Mouse (Mus musculus): ENCODE results near the gene Phxr2. TPM values are rescaled to one million over a fixed set of nuclear protein-coding genes. Genes with fewer than 3 reads are reported as not detected.

The Phxr2 gene
- total RNA-seq, 2 experiments from 2014 or later: not detected

DNA sequence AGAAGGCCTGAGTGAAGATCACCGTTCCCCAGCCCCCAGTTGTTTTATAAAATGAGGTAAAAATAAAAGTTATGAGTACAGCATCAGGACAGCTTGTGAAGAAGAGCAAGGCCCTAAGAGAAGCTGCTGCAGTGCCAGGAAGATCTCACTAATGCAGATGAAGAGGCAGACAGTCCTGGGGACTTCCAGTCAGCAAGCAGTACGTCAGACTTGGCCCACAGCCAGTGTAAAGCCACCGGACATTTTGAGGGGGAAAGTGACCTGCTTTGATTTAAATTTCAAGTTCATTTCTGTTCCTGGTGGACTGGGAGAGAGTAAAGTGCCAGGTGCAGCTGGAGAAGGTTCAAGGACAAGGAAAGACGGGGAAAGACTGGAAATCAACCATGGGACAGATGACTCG lies 10.2 kb upstream of the Phxr2 start:
- no peak for DNase-seq (ENCODE audit: low spot score in 2 of 2)
- intact Hi-C loops (cut with DNase I): no loop called here

DNA sequence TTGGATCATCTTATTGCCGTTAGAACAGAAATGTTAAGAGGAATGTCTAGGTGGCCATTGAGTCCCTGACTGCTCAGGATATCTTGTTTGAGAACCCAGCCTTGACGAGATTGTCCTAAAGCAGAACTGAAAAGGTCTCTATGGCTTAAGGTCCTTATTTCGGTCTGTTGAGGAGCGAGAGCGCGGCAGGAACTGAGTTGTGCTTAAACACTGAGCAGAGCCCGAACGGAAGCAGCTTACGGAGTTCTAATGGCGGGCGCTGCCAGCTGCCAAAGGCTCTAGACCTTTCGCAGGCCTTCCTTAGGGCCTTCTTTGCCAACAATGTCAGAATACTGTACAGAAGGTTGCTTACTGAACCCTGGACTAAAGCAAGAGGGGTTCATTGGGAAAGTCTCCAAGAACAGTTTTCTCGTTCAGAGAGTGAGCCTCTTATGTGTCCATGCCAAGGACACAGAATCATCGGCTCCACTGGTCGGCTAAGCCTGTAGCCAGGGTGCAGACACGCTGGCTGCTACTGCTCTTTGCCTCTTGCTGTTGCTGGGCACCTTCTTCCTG lies 7.3 kb upstream of the Phxr2 start:
- no peak for DNase-seq (ENCODE audit: low spot score in 2 of 2)
- intact Hi-C loops (cut with DNase I): no loop called here

DNA sequence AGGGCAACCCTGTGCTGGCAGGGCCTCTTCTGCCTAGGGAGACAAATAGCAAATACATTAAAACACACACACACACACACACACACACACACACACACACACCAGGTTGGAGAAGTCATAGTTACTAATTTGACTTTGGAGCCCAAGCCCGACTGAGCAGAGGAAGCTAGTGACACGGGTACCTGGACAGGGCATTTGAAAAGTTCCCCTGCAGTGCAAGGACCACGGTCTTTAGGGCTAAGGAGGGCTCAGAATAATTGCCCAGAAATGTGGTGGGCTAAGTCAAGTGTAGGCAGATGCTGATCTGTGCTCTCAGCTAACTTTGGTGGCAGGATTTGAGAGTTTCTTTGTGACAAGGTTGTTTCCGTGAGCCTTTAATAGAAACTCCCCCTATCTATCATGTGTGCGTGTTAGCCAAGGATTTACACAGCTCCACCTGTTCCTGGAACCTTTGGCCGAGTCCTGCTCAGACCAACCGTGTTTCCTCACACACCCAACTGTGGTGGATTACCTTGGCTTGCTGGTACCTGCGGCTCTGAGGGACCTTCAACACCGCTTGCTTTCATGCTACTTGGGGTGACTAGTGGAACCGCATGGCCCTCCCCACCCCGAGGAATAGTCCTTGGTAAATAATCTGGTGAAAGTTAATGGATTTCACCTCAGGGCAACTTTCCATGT lies 6.6 kb upstream of the Phxr2 start:
- DNase-seq (ENCODE audit: low spot score in 2 of 2): no peak
- intact Hi-C loops (cut with DNase I): no loop called here

DNA sequence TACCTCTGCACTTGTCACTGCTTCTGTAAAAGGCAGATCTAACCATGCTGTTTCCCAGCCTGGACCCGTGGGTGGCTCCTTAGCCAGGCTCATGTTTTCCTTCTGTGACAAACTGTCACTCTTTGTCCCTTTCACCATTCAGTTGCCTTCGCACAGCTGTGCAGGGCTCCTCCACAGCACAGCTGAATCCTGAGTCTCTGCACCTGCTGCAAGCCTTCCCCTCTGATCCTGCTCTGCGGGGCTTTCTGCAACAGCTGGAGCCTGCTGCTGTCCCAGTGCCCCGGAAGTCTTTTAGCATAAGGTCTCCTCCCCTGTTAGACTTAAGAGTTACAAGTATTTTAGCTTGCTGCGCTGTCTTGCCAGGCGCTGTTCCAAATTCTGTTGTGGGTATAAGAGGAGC lies 6.1 kb upstream of the Phxr2 start:
- intact Hi-C loops (cut with DNase I): no loop called here
- peak in 1 of 2 experiments; percentile 33 for DNase-seq (ENCODE audit: low spot score in 2 of 2)

DNA sequence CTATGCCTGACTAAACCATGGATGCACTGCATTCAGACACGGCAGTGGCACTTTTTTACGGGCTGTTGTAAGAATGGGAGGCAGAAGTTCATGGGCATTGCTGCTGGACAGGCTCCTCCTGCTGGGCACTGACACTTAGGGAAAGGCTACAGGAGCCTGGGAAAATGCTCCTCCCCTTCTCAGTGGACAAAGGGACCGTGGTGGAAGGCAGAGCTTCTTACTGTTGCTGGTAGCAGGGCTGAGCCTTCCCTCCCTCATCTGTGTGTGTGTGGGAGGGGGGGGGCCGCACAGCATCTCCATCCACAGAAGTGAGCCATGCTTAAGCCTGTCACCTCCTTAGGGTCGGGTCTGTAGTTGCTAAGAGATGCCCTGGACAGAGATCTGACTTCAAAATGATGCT lies 5.2 kb upstream of the Phxr2 start:
- intact Hi-C loops (cut with DNase I): no loop called here
- no peak for DNase-seq (ENCODE audit: low spot score in 2 of 2)

DNA sequence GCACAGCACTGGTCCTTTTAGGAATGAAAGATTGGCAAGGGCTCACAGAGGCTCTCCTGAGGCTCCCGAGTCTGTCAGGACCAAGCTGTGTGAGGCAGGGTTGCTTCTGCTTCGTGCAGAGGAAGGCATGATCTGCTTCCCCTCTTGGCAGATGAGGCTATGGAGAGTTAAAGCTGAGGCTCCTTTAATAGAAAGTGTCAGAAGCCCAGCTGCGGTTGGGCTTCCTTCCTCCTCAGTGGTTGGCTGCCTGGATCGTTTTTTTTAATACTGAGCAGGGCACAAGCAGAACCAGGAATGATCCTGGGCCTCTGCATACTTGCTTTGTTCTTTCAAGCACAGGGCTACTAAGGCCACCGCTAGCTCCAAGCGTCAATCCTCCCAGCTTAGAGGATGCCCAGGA lies 4.5 kb upstream of the Phxr2 start:
- intact Hi-C loops (cut with DNase I): no loop called here
- DNase-seq (ENCODE audit: low spot score in 2 of 2): peak; percentile 31 to 52

DNA sequence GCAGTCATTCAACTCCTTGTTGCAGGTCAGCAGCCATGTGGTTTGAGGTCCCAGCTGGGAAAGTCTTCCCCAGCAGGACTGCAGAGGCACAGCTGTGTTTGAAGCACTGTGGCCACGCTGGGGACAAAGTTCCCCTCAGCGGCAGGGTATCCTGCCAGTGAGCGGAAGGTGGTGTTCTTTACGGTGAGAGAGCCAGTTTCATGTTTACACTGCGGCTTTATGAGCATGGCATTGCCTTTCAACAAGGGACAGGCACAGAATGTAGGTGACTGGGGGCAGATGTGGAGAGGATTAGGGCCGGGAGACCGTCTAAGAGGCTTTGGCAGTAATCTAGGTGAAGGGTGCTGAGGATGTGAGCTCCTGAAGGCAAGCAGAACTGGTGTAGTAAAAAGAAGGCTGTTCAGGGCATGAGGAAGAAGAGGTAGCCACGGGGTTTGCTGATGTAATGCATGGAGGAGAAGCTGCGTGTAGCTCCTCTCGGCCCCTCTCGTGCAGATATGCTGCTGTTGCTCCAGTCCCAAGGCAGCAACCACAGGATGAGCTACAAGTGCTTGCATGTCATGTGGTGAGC lies 1.7 kb upstream of the Phxr2 start:
- no peak for DNase-seq (ENCODE audit: low spot score in 2 of 2)
- intact Hi-C loops (cut with DNase I): no loop called here

DNA sequence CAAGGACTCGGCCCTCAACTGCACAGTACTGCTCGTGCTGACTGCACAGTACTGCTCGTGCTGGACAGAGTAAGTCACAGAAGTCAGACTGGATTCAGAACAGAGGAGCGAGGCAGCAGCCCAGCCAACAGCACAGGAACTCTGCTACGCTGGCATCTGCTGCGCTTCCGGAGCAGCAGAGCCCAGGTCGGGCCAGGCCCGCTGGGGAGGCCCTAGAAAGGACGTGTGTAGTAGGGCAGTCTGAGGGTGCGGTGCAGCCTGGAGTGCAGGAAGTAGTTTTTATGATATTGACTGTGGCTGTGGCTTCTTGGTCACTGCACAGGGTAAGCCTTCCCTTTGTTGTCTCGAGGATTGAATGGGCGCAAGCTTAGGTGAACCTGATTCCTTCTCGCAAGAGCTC lies 829 bp upstream of the Phxr2 start:
- no peak for DNase-seq (ENCODE audit: low spot score in 2 of 2)
- intact Hi-C loops (cut with DNase I): no loop called here

DNA sequence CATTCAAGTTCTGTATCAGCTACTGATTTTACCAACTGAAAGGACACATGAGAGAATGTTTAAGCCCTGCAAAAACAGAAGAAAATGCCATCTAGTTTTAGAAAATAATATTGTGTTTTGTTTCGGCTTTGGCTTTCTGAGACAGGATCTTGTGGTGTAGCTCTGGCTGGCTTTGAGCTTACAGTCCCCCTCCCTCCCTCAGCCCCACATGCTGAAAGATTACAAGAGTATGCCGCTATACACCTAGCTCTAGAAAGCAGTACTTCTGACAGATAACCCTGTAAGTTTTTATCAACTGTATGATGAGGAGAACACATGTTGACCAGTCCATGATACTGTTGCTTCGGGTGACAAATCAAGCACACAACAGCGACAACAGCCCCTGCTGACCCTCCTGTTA lies 6.7 kb downstream of the Phxr2 start:
- DNase-seq (ENCODE audit: low spot score in 2 of 2): no peak

DNA sequence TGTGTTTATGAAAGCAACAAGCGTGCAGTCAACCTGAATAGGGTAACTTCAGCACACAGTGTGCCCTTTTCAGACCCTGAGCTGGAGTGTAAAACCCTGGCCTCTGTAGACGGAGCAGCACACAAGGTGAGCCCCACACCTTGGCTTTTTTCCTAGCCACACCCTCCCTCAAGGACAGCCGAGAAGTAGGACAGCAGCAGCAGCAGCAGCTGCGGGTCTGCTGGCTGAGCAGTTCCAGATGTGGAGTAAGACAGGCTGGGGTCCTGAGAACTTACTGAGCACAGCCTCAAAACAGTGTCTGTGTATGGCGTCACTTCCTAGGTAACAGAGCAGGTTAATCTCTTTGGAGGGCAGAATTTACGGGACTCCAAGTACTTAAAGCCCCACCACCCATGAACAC lies 7.4 kb downstream of the Phxr2 start:
- intact Hi-C loops (cut with DNase I): no loop called here
- no peak for DNase-seq (ENCODE audit: low spot score in 2 of 2)

More for the DNA sequence above, 6.7 kb downstream of the Phxr2 start:
- intact Hi-C loops (cut with DNase I): no loop called here

DNA sequence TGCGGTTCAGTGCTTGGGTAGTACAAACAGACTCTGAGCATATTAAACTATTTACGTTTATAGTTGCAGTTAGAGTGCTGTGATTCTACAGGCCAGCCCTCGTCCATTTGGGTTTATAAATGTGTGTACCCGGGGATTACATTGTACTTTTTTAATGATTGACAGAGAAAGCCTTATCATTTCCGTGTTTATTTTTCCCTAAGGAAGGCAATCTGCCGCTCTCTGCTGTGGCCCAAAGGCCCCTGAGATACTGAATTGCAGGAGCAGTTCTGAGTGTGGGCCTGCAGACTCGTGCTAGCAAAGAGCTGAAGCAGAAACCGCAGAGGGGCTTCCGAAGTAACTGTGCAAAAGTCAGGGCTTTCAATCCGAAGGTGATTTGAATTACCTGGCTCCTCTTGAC lies 8.2 kb downstream of the Phxr2 start:
- no peak for DNase-seq (ENCODE audit: low spot score in 2 of 2)
- intact Hi-C loops (cut with DNase I): no loop called here

DNA sequence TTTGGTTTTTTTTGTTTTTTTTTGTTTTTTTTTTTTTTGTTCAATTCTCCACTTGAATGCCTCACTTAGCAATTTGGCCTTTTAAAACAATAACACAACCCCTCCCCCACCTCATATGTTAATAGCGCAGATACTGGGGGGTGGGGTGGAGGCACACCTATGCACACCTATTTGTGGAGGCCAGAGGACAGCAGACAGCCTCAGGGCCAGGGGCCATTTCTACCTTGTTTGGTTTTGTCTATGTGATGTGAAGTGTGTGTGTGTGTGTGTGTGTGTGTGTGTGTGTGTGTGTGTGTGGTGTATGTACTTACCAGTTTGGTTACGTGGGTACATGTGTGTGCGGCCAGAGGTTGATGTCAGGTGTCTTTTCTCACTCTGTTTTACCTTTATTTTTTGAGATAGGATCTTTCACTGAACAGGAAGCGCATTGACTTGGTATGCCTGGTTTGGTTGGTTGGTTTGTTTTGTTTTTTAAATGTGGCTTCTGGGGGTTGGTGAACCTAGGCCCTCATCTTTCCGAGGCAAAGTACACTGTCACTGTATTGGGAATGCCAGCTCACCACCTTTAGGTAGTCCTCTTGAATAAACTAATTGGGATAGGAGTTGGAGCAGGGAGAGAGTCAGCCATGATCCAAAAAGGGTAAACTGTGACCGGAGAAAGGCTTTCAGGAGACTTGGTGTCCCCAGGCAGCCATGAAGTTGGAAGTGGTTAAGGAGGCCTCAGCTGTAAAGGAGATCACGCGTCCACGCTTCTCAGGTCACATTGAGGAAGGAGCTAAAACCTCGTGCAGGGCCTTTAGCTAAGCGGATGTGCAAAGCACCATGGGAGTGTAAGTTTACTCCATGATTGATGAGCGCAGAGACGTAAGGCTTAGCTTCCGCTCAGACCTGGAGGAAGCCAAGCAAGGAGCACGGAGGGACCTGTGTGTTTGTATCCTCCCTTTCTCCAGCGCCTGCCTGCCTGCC lies 9.2 kb downstream of the Phxr2 start:
- intact Hi-C loops (cut with DNase I): no loop called here

DNA sequence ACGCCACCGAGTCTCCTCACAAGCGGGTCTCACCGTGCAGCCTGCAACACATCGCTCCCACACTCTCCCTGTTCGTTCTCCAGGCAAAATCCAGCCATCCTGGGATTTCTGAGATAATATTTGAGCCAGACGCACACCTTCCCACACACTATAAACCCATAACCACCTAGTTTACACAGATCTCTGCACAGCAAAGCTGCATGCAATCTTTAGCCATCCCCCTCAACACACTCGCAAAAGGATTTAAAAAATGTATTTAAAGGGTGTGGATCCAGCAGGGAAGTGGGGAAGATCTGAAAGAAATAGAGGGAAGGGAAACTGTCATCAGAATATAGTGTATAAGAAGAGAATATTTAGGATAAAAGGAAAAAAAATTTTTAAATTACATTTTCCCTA lies 9.9 kb downstream of the Phxr2 start:
- DNase-seq (ENCODE audit: low spot score in 2 of 2): no peak
- intact Hi-C loops (cut with DNase I): no loop called here

More for the DNA sequence above, 9.2 kb downstream of the Phxr2 start:
- no peak for DNase-seq (ENCODE audit: low spot score in 2 of 2)

DNA sequence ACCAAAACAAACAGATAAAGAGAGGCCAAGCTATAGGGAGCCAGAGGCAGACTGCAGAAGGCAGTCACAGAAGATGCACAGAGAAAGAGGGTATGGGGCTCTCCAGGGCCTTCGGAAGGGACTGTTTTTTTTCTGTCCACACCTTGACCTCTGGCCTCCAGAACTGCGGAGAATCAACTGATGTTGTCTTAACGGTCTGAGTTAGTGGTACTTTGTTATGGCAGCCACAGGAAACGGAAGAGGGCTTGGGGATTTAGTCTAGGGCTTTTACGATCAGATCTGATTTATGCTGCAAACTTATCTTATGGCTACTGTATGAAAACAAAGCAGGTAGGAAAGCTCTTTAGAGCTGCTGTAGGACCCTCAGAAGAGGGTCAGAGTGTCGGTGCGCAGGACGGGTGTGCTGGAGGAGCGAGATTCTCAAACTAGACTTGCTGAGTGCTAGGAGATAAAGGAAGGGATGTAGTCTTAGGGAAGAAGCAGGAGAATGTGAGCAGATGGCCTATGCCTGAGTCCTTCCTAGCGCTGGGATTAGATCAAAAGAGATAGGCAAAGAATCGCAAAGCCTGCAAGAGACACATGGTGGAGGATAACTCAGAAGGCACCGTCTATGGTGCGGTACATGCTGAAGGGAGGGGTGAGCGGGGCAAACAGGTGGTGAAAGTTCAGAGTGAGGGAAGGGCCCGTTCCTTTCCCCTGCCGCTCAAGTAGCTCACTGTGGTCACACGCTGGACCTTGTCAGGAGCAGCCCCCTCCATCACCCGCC lies 10.5 kb downstream of the Phxr2 start:
- no peak for DNase-seq (ENCODE audit: low spot score in 2 of 2)
- intact Hi-C loops (cut with DNase I): no loop called here

DNA sequence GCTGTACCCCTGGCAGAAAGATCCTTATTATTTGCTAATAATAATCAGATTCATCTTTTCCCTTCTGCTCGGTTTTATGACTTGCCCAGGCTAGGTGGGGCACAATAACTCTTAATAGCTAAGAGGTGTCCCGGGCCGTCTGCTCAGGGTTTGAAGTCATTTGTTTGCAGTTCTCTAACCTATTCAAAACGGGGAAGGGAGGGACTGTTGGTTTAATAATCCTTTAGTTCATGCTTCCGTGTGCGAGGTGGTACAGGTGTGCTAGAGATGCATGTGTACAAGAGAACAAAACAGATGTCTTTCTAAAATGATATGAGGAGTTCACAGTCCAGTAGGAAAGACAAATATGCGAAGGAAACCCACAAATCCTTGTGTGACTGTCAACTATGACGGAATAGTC lies 11.8 kb downstream of the Phxr2 start:
- intact Hi-C loops (cut with DNase I): no loop called here
- no peak for DNase-seq (ENCODE audit: low spot score in 2 of 2)

DNA sequence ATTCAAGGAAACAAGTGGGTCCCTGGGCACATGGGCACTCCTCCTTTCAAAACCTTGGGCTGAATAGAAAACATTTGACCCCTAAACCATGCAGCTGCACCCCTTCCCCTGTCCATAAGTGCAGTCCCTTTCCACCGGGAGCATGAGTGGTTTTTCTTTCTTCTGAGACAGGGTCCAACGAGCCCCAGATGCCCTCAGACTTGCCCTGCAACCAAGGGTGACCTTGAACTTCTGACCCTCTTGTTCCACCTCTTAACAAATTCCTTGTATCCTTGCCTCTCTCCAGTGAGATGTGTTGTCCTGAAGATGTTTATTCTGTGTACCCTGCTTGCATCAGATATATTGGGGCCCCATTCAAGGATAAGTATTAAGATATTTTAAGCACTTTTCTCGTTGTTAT lies 12.6 kb downstream of the Phxr2 start:
- intact Hi-C loops (cut with DNase I): no loop called here
- no peak for DNase-seq (ENCODE audit: low spot score in 2 of 2)

DNA sequence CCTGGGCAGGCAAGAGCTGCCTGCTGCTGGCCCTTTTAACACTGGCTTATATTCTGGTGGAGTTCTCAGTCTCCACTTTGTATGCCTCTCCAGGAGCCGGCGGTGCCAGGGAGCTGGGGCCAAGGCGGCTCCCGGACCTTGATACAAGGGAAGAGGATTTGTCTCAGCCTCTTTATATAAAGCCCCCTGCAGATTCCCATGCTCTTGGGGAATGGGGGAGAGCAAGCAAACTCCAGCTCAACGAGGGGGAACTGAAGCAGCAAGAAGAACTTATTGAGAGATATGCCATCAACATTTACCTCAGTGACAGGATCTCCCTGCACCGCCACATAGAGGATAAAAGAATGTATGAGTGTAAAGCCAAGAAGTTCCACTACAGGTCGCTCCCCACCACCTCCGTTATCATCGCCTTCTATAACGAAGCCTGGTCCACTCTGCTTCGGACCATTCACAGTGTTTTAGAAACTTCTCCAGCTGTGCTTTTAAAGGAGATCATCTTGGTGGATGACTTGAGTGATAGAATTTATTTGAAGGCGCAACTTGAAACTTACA lies 17.6 kb downstream of the Phxr2 start:
- no peak for DNase-seq (ENCODE audit: low spot score in 2 of 2)
- intact Hi-C loops (cut with DNase I): loop anchor here (5.0 kb wide), 2 partner anchors 54 to 509 kb away; no protein-coding TSS in a partner anchor

DNA sequence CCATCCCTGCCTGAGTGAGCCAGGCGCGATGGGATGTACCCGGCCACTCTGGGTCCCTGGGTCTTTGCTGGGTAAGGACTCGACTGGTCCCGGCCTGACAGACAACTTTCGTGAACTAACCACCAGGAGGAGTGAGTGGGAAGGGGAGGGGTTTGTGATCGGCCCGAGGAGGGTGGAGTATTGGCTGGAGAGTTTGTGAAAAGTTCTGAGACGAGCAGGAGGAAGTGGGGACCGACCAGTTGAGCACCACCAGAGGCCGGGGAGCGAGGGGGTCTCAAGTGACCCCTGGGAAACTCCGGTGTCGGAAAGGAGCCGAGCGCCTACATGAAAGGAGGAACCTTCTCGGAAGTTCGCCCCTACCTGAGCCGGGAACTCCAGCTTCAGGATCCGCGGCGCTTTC lies 18.2 kb downstream of the Phxr2 start, which contains the start of gene Galnt4:
Gene Galnt4 (plus strand): TSS at position 196 of the 400 bp plus-strand sequence.
- intact Hi-C loops (cut with DNase I): loop anchor here (5.0 kb wide), 2 partner anchors 54 to 509 kb away; no protein-coding TSS in a partner anchor

More for the DNA sequence above, 18.2 kb downstream of the Phxr2 start, which contains the start of gene Galnt4:
- DNase-seq (ENCODE audit: low spot score in 2 of 2): peak; percentile 43 to 63

All from left cerebral cortex, postnatal 14 days (tissue).